Mouse (Mus musculus) thymus, postnatal 0 days (tissue): ENCODE results near the gene Rnf10. TPM values are rescaled to one million over a fixed set of nuclear protein-coding genes. Genes with fewer than 3 reads are reported as not detected.

Source experiments
- DNase-seq: peaks from one replicate; pipeline ENCODE4 v3.0.0-alpha.2; 2015; ENCODE audit warnings: low spot score
- polyA plus RNA-seq: library from polyadenylated mRNA; unstranded; fragments of >200 nt; fragmentation: Nextera tagmentation; extraction: Ambion mirVana; gene quantifications from 2 replicates; pipeline ENCODE4 v1.2.1, GENCODE M21; 2015

The Rnf10 gene
- polyA plus RNA-seq, 1 experiment from 2014 or later: 98.7 TPM

GRCm38 (mm10) chr5:115237803-115238728 lies 34.6 kb downstream of the Rnf10 start:
- DNase-seq: peak; percentile 92

GRCm38 (mm10) chr5:115235786-115236263 lies 36.9 kb downstream of the Rnf10 start, which contains the start of gene Pop5:
Gene Pop5 (plus strand): TSS chr5:115235836.
- peak; percentile 81 for DNase-seq

GRCm38 (mm10) chr5:115235323-115235771 lies 37.4 kb downstream of the Rnf10 start:
- DNase-seq: peak; percentile 29

GRCm38 (mm10) chr5:115234519-115234918 lies 38.2 kb downstream of the Rnf10 start:
- DNase-seq: no peak

GRCm38 (mm10) chr5:115233031-115233780 lies 39.5 kb downstream of the Rnf10 start:
- no peak for DNase-seq

- no peak for DNase-seq
These were observed 40.2 kb downstream of the Rnf10 start for GRCm38 (mm10) chr5:115232516-115232915.

GRCm38 (mm10) chr5:115231552-115232120 lies 41.1 kb downstream of the Rnf10 start:
- DNase-seq: no peak

- no peak for DNase-seq
These were observed 41.7 kb downstream of the Rnf10 start for GRCm38 (mm10) chr5:115230830-115231551.

GRCm38 (mm10) chr5:115222485-115222884 lies 50.2 kb downstream of the Rnf10 start:
- no peak for DNase-seq

- no peak for DNase-seq
These were observed 51.6 kb downstream of the Rnf10 start for GRCm38 (mm10) chr5:115220931-115221640.

GRCm38 (mm10) chr5:115217998-115218397 lies 54.7 kb downstream of the Rnf10 start:
- no peak for DNase-seq

GRCm38 (mm10) chr5:115215273-115216185 lies 57.2 kb downstream of the Rnf10 start:
- DNase-seq: no peak

GRCm38 (mm10) chr5:115214864-115215263 lies 57.8 kb downstream of the Rnf10 start:
- no peak for DNase-seq

GRCm38 (mm10) chr5:115212861-115213260 lies 59.8 kb downstream of the Rnf10 start:
- no peak for DNase-seq

- no peak for DNase-seq
These were observed 60.2 kb downstream of the Rnf10 start for GRCm38 (mm10) chr5:115212451-115212850.

- DNase-seq: peak; percentile 50
These were observed 62.3 kb downstream of the Rnf10 start for GRCm38 (mm10) chr5:115210380-115210779.

GRCm38 (mm10) chr5:115208601-115209000 lies 64.1 kb downstream of the Rnf10 start:
- no peak for DNase-seq

GRCm38 (mm10) chr5:115207892-115208291 lies 64.8 kb downstream of the Rnf10 start:
- DNase-seq: no peak

GRCm38 (mm10) chr5:115207244-115207643 lies 65.5 kb downstream of the Rnf10 start:
- no peak for DNase-seq
